ENCODE assay signal across 11 mouse cellular contexts in the genomic region with DNA sequence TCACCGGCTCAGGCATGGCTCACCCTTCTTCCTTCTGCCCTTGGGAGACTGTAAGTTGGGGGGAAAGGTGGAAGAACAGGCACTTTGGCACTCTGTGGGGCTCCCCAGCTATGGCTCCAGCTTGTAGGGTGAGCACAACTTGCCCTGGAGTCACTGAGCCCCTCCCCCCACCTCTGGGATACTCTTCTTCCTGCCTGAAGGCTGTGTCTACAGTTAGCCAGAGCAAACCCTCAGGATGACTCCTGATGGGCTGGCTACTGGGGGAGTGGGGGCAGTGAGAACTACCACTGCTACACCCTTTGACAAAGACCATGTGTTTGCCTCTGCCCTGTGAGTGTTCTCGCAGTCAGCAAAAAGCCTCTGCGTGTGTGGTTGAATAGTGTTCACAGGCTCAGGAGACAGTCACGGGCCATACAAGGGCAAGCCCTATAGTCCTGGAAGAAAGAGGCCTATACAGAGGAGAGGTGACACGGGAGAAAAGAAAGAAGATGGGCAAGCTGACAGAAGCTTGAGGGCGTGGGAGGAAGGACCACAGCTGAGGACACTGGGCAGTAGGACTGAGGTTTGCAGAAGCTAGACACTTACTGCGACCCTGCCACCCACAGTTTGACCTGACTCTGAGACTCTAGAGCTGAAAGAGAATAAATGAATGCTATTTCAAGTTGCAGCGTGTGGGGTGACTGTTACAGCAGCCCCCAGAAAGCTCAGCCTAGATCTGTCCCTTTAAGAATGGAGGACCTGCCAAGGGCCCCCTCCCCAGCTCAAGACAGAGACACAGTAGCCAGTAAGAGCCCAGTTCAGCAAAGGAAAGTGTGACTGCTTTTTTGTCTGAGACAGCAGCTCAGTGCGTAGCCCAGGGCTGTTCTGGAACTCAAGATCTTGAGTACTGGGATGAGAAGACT. TPM values are rescaled to one million over a fixed set of nuclear protein-coding genes. Genes with fewer than 3 reads are reported as not detected.
A peak's percentile ranks its signal among the peaks of the same experiment; 100 is the strongest.
DNase-seq lines count a peak whose midpoint lies in the region; ATAC-seq lines count a peak whose summit lies in the region.
"Had no signal": no experiment of that assay in that cellular context is flagged by ENCODE, and none has a peak within 500 bp of the region (broad histone marks: within the 10 kb centered on the region; RNA-seq: fewer than 3 reads in every experiment).

No protein-coding gene starts in this region.

- intact Hi-C loops in heart, postnatal 10 days (cut with DNase I): no loop called here

- DNase-seq in heart, postnatal 10 days: no peak
- DNase-seq in thymus, postnatal 25 days: peak; percentile 30
- no peak for DNase-seq in thymus, postnatal 36 days
- no peak for DNase-seq in midbrain, embryonic 11.5 days (ENCODE audit: low spot score, missing footprints)
- DNase-seq in cerebellum, adult 11 months: no peak
- no peak for DNase-seq in testis, postnatal 10 days (ENCODE audit: low spot score)
- no peak for DNase-seq in urinary bladder, postnatal 14 days (ENCODE audit: low spot score)
- DNase-seq: adrenal gland, postnatal 25 days; cerebellum, adult 9-10 months; heart, adult 2 months had no signal

- H3K4me3 ChIP-seq in heart, embryonic 13.5 days: no peak overlapping the region
- H3K4me3 ChIP-seq in midbrain, embryonic 11.5 days (ENCODE audit: low read depth, low read length): no peak overlapping the region
- H3K4me3 ChIP-seq: heart, adult 2 months had no signal

- peaks cover 62% of the 10 kb centered on the region for H3K4me1 ChIP-seq in heart, embryonic 13.5 days
- H3K4me1 ChIP-seq in midbrain, embryonic 11.5 days (ENCODE audit: control insufficient read depth, insufficient read depth, low read length): peaks cover 20% of the 10 kb centered on the region

- 0 out of 2 replicates have a peak overlapping the region, but pooled peaks have one; percentile 30 for H3K9ac ChIP-seq in heart, embryonic 13.5 days
- H3K9ac ChIP-seq in midbrain, embryonic 11.5 days (ENCODE audit: low read length): no peak overlapping the region

- H3K27me3 ChIP-seq in heart, embryonic 13.5 days (replicated peaks): no peaks in the 10 kb centered on the region
- no peaks in the 10 kb centered on the region for H3K27me3 ChIP-seq in midbrain, embryonic 11.5 days (ENCODE audit: control insufficient read depth, insufficient read depth, low read length)

- no peak overlapping the region for H3K4me2 ChIP-seq in heart, embryonic 13.5 days
- H3K4me2 ChIP-seq in midbrain, embryonic 11.5 days: no peak overlapping the region

- H3K36me3 ChIP-seq in heart, embryonic 13.5 days: no peaks in the 10 kb centered on the region
- no peaks in the 10 kb centered on the region for H3K36me3 ChIP-seq in midbrain, embryonic 11.5 days (ENCODE audit: control insufficient read depth, insufficient read depth, low read length)

- ATAC-seq in heart, embryonic 13.5 days (ENCODE audit: extremely low read depth, insufficient number of reproducible peaks, low FRiP score, low TSS enrichment): no peak
- peak; percentile 35; the same call in 1 of the 2 replicates for ATAC-seq in midbrain, embryonic 11.5 days (ENCODE audit: low FRiP score)

- H3K27ac ChIP-seq in heart, embryonic 13.5 days (replicated peaks): no peak overlapping the region
- H3K27ac ChIP-seq in midbrain, embryonic 11.5 days (ENCODE audit: low read depth, low read length): peak overlapping the region; percentile 59
- H3K27ac ChIP-seq: heart, adult 2 months had no signal

- WGBS in heart, embryonic 13.5 days: 51% methylated on average over 9 of the region's 9 CpGs
- 51% methylated on average over 9 of the region's 9 CpGs for WGBS in midbrain, embryonic 11.5 days

- H3K9me3 ChIP-seq in heart, embryonic 13.5 days: no peaks in the 10 kb centered on the region
- no peaks in the 10 kb centered on the region for H3K9me3 ChIP-seq in midbrain, embryonic 11.5 days (ENCODE audit: control insufficient read depth, low read length)

RNA-seq across cellular contexts. Expression of gene Rai1, which starts 9.7 kb away (rescaled TPM):
- 16.1 and 18.2 TPM in 2 replicates for polyA plus RNA-seq in heart, embryonic 13.5 days (2015; fragmentation: Nextera tagmentation; extraction: Ambion mirVana)
- total RNA-seq in heart, postnatal 10 days (2021): 10 to 100 TPM; 44.6 to 45.7 TPM
- polyA plus RNA-seq in midbrain, embryonic 11.5 days (2014; fragmentation: Nextera tagmentation; extraction: Ambion mirVana): 19.0 and 23.9 TPM in 2 replicates

RNA-seq across cellular contexts. Expression of gene Pemt, which starts 48.9 kb away (rescaled TPM):
- 12.8 and 13.7 TPM in 2 replicates for polyA plus RNA-seq in heart, embryonic 13.5 days (2015; fragmentation: Nextera tagmentation; extraction: Ambion mirVana)
- total RNA-seq in heart, postnatal 10 days (2021): 1 to 10 TPM in 1 of 2 experiments, under 1 TPM in 1; 0.77 to 2.5 TPM
- 5.8 and 6.0 TPM in 2 replicates for polyA plus RNA-seq in midbrain, embryonic 11.5 days (2014; fragmentation: Nextera tagmentation; extraction: Ambion mirVana)
